Mouse (Mus musculus): ENCODE measurements at regions not wholly inside any gene's neighbourhood (a gene's known extent, or its start where the extent isn't known, plus 50 kb on each side); places are given as distances from the start of the nearest gene placed in this dataset.
"Not testable (repeated sequence)": the region's sequence is repeated elsewhere in the genome, so short reads cannot be mapped to it uniquely, and the experiment has no call there.

- H3K9ac ChIP-seq = no peak overlapping the region
- WGBS = 94% methylated on average over 2 of the region's 2 CpGs
- H3K9me3 ChIP-seq (ENCODE audit: low read depth, low read length) = no peaks in the 10 kb centered on the region
- no peak overlapping the region for H3K4me3 ChIP-seq (ENCODE audit: low read depth, low read length)
- H3K27ac ChIP-seq (ENCODE audit: low read depth) = no peak overlapping the region
- no peaks in the 10 kb centered on the region for H3K4me1 ChIP-seq (ENCODE audit: insufficient read depth)
- no peaks in the 10 kb centered on the region for H3K36me3 ChIP-seq (ENCODE audit: insufficient read depth)
- no peak overlapping the region for H3K4me2 ChIP-seq
- ATAC-seq (ENCODE audit: insufficient read depth) (no peak), DNase-seq (no peak)
- no peak for TF ChIP-seq CTCF (IDR thresholded peaks at IDR 0.05; ENCODE audit: low read depth)
- H3K27me3 ChIP-seq (ENCODE audit: insufficient read depth, low read length) = no peaks in the 10 kb centered on the region
These were observed 469.6 kb upstream of the Tbl1xr1 start for GRCm38 (mm10) chr3:21606846-21607245.

- H3K4me2 ChIP-seq = no peak overlapping the region
- TF ChIP-seq CTCF (IDR thresholded peaks at IDR 0.05; ENCODE audit: low read depth) = no peak
- no peak for ATAC-seq (ENCODE audit: insufficient read depth)
- no peaks in the 10 kb centered on the region for H3K36me3 ChIP-seq (ENCODE audit: insufficient read depth)
- DNase-seq = no peak
- WGBS = 85% methylated on average over 2 of the region's 2 CpGs
- H3K27me3 ChIP-seq (ENCODE audit: insufficient read depth, low read length) = no peaks in the 10 kb centered on the region
- H3K27ac ChIP-seq (ENCODE audit: low read depth) = no peak overlapping the region
- H3K9me3 ChIP-seq (ENCODE audit: low read depth, low read length) = no peaks in the 10 kb centered on the region
- no peak overlapping the region for H3K4me3 ChIP-seq (ENCODE audit: low read depth, low read length)
- H3K9ac ChIP-seq = no peak overlapping the region
- H3K4me1 ChIP-seq (ENCODE audit: insufficient read depth) = no peaks in the 10 kb centered on the region
These were observed 466.2 kb upstream of the Tbl1xr1 start for GRCm38 (mm10) chr3:21610231-21610630.

GRCm38 (mm10) chr3:21621745-21622144 lies 454.7 kb upstream of the Tbl1xr1 start:
- no peak for TF ChIP-seq CTCF (IDR thresholded peaks at IDR 0.05; ENCODE audit: low read depth)
- Histone ChIP-seq H3K4me1 (ENCODE audit: insufficient read depth) (peaks cover 6% of the 10 kb centered on the region; the same call in 1 of the 2 replicates), H3K9me3 (ENCODE audit: low read depth, low read length) (no peaks in the 10 kb centered on the region), H3K27me3 (ENCODE audit: insufficient read depth, low read length) (no peaks in the 10 kb centered on the region), H3K4me3 (ENCODE audit: low read depth, low read length) (no peak overlapping the region), H3K27ac (ENCODE audit: low read depth) (no peak overlapping the region), H3K4me2 (no peak overlapping the region), H3K36me3 (ENCODE audit: insufficient read depth) (no peaks in the 10 kb centered on the region), H3K9ac (no peak overlapping the region)
- DNase-seq (peak; percentile 51), ATAC-seq (ENCODE audit: insufficient read depth) (no peak)
- 87% methylated on average over 2 of the region's 2 CpGs for WGBS

GRCm38 (mm10) chr3:21625039-21625438 lies 451.4 kb upstream of the Tbl1xr1 start:
- Histone ChIP-seq H3K4me1 (ENCODE audit: insufficient read depth) (peaks cover 7% of the 10 kb centered on the region; the same call in 1 of the 2 replicates), H3K36me3 (ENCODE audit: insufficient read depth) (no peaks in the 10 kb centered on the region), H3K4me2 (no peak overlapping the region), H3K9ac (no peak overlapping the region), H3K27me3 (ENCODE audit: insufficient read depth, low read length) (no peaks in the 10 kb centered on the region), H3K9me3 (ENCODE audit: low read depth, low read length) (no peaks in the 10 kb centered on the region), H3K4me3 (ENCODE audit: low read depth, low read length) (no peak overlapping the region), H3K27ac (ENCODE audit: low read depth) (peak overlapping the region; percentile 69; the same call in 1 of the 2 replicates)
- 86% methylated on average over 2 of the region's 2 CpGs for WGBS
- ATAC-seq (ENCODE audit: insufficient read depth) (no peak), DNase-seq (no peak)
- no peak for TF ChIP-seq CTCF (IDR thresholded peaks at IDR 0.05; ENCODE audit: low read depth)

GRCm38 (mm10) chr3:21626029-21626428 lies 450.4 kb upstream of the Tbl1xr1 start:
- Histone ChIP-seq H3K27me3 (ENCODE audit: insufficient read depth, low read length) (no peaks in the 10 kb centered on the region), H3K27ac (ENCODE audit: low read depth) (peak overlapping the region; percentile 69), H3K36me3 (ENCODE audit: insufficient read depth) (no peaks in the 10 kb centered on the region), H3K9me3 (ENCODE audit: low read depth, low read length) (no peaks in the 10 kb centered on the region), H3K9ac (no peak overlapping the region), H3K4me2 (no peak overlapping the region), H3K4me1 (ENCODE audit: insufficient read depth) (peaks cover 7% of the 10 kb centered on the region; the same call in 1 of the 2 replicates), H3K4me3 (ENCODE audit: low read depth, low read length) (no peak overlapping the region)
- ATAC-seq (ENCODE audit: insufficient read depth) (peak; percentile 61), DNase-seq (peak; percentile 96)
- TF ChIP-seq CTCF (IDR thresholded peaks at IDR 0.05; ENCODE audit: low read depth) = no peak
- 6% methylated on average over 3 of the region's 3 CpGs for WGBS

- not testable (repeated sequence) for H3K4me1 ChIP-seq (ENCODE audit: insufficient read depth); ATAC-seq (ENCODE audit: insufficient read depth); H3K27ac ChIP-seq (ENCODE audit: low read depth); H3K9me3 ChIP-seq (ENCODE audit: low read depth, low read length); H3K9ac ChIP-seq; DNase-seq; H3K4me3 ChIP-seq (ENCODE audit: low read depth, low read length); H3K27me3 ChIP-seq (ENCODE audit: insufficient read depth, low read length); H3K36me3 ChIP-seq (ENCODE audit: insufficient read depth); H3K4me2 ChIP-seq
- WGBS = 94% methylated on average over 2 of the region's 2 CpGs
These were observed 449.4 kb upstream of the Tbl1xr1 start for GRCm38 (mm10) chr3:21627048-21627447.

GRCm38 (mm10) chr3:21633600-21634221 lies 442.7 kb upstream of the Tbl1xr1 start:
- H3K4me2 ChIP-seq = no peak overlapping the region

More at GRCm38 (mm10) chr3:21633600-21634221, 442.7 kb upstream of the Tbl1xr1 start:
- TF ChIP-seq CTCF (IDR thresholded peaks at IDR 0.05; ENCODE audit: low read depth) = no peak
- H3K4me3 ChIP-seq (ENCODE audit: low read depth, low read length) = no peak overlapping the region
- H3K27ac ChIP-seq (ENCODE audit: low read depth) = peak overlapping the region; percentile 74
- H3K4me1 ChIP-seq (ENCODE audit: insufficient read depth) = no peaks in the 10 kb centered on the region
- WGBS = 2% methylated on average over 1 of the region's 1 CpGs
- H3K9me3 ChIP-seq (ENCODE audit: low read depth, low read length) = no peaks in the 10 kb centered on the region
- H3K9ac ChIP-seq = no peak overlapping the region
- no peaks in the 10 kb centered on the region for H3K36me3 ChIP-seq (ENCODE audit: insufficient read depth)
- ATAC-seq (ENCODE audit: insufficient read depth) = peak; percentile 96
- peak; percentile 87 for DNase-seq
- H3K27me3 ChIP-seq (ENCODE audit: insufficient read depth, low read length) = no peaks in the 10 kb centered on the region
